Mouse (Mus musculus) layer of hippocampus, adult 18-20 months (tissue): ENCODE measurements around the gene Ppp1r37. TPM values are rescaled to one million over a fixed set of nuclear protein-coding genes. Genes with fewer than 3 reads are reported as not detected.

Experiments
- DNase-seq, 2 experiments: peaks; one replicate each; pipeline ENCODE4 v3.0.0; 2022; ENCODE audit warnings: low spot score in 2 of 2
- total RNA-seq, 2 experiments: library from RNA; stranded (reverse); gene quantifications; 2 replicates each; pipeline ENCODE4 v1.2.3; 2021

The Ppp1r37 gene
- total RNA-seq, 2 experiments from 2014 or later, result 122 to 129 TPM

GRCm38 (mm10) chr7:19572926-19573775 lies 10.3 kb upstream of the Ppp1r37 start:
- peak; percentile 50 to 71 for DNase-seq

- DNase-seq, result no peak
Measured at GRCm38 (mm10) chr7:19569647-19570046, 6.8 kb upstream of the Ppp1r37 start.

- DNase-seq, result no peak
Measured at GRCm38 (mm10) chr7:19567426-19567825, 4.5 kb upstream of the Ppp1r37 start.

- DNase-seq, result no peak
Measured at GRCm38 (mm10) chr7:19565803-19566202, 2.9 kb upstream of the Ppp1r37 start.

GRCm38 (mm10) chr7:19564455-19564854 lies 1.6 kb upstream of the Ppp1r37 start:
- DNase-seq, result no peak

GRCm38 (mm10) chr7:19563884-19564283 lies 1.0 kb upstream of the Ppp1r37 start:
- DNase-seq, result no peak

- DNase-seq, result peak; percentile 79 to 92
Measured at GRCm38 (mm10) chr7:19561765-19562642, 872 bp downstream of the Ppp1r37 start.

GRCm38 (mm10) chr7:19561431-19561764 lies 1.5 kb downstream of the Ppp1r37 start:
- no peak for DNase-seq

GRCm38 (mm10) chr7:19560491-19561260 lies 2.2 kb downstream of the Ppp1r37 start:
- no peak for DNase-seq

GRCm38 (mm10) chr7:19558965-19559364 lies 3.9 kb downstream of the Ppp1r37 start:
- no peak for DNase-seq

- DNase-seq, result no peak
Measured at GRCm38 (mm10) chr7:19557982-19558900, 4.6 kb downstream of the Ppp1r37 start.

- DNase-seq, result no peak
Measured at GRCm38 (mm10) chr7:19557086-19557485, 5.8 kb downstream of the Ppp1r37 start.

- peak; percentile 48 to 73 for DNase-seq
Measured at GRCm38 (mm10) chr7:19554168-19554567, 8.7 kb downstream of the Ppp1r37 start.

GRCm38 (mm10) chr7:19552443-19552842 lies 10.4 kb downstream of the Ppp1r37 start:
- no peak for DNase-seq

GRCm38 (mm10) chr7:19551634-19552033 lies 11.2 kb downstream of the Ppp1r37 start:
- DNase-seq, result no peak

GRCm38 (mm10) chr7:19549394-19549793 lies 13.5 kb downstream of the Ppp1r37 start:
- no peak for DNase-seq

GRCm38 (mm10) chr7:19547344-19547969 lies 15.4 kb downstream of the Ppp1r37 start:
- no peak for DNase-seq

- DNase-seq, result no peak
Measured at GRCm38 (mm10) chr7:19546007-19546406, 16.9 kb downstream of the Ppp1r37 start.

GRCm38 (mm10) chr7:19543584-19543983 lies 19.3 kb downstream of the Ppp1r37 start:
- no peak for DNase-seq
